Mouse (Mus musculus): Measurements from ENCODE around the gene Imp4. TPM values are rescaled to one million over a fixed set of nuclear protein-coding genes. Genes with fewer than 3 reads are reported as not detected.
A peak's percentile ranks its signal among the peaks of the same experiment; 100 is the strongest.

Imp4 gene
- polyA plus RNA-seq (2012; rRNA removed), result 29.2 and 45.3 TPM in 2 replicates

DNA sequence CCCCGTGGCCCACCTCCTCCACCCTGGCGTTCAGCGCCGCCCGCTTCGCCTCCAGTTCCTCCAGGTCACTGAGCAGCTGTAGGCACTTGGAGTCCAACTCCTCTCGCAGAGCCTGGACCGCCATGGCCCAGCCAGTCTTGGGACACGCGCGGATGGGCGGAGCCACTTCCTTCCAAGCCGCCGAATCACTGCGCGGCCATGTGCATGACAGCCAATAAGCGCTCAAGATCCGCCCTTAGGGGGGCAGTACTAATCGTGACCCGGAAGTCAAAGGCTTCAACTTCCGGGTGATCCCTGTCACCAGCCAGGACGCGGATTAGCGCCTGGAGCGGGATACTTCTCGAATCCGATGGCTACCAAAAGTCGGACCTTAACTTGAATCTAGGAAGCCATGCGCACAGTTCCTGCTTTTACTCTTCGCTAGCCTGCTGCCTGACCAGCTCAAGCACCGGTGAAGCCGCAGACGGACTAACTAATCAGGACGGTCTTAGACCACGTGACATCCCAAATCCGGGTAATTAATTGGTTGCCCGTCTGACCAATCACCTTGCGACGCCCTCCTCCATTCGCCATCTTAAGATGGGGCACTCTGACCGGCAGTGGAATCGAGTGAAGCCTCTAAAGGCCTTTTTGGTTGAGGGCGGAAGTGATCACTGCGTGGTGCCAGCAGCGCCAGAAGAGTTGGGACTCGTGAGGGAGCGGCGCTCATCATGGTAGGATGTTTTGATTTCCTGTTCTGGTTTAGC, at the start of gene Imp4, which contains the start of gene Ccdc115:
Gene Imp4 (plus strand): TSS at position 637 of the 746 bp plus-strand sequence.
Gene Ccdc115 (minus strand): TSS at position 458 of the 746 bp plus-strand sequence.
- DNase-seq, result peak; percentile 91
- H3K4me3 ChIP-seq (replicated peaks; ENCODE audit: extremely low read depth, low read depth, low read length), result peak within 1 kb of the TSS; percentile 89
- TF ChIP-seq CTCF (IDR thresholded peaks at IDR 0.05; ENCODE audit: insufficient read depth, low read length), result no peak
- peak; percentile 86; the same call in 1 of the 2 replicates for TF ChIP-seq POLR2A (IDR thresholded peaks at IDR 0.05; ENCODE audit: borderline replicate concordance, extremely low read depth, low read depth, low read length)
- H3K4me1 ChIP-seq (ENCODE audit: control insufficient read depth, insufficient read depth, low read length), result peaks cover 2% of the 10 kb centered on the region; the same call in 1 of the 2 replicates
- WGBS, result under 1% methylated on average over 48 of the region's 48 CpGs

- DNase-seq, result no peak
- Histone ChIP-seq H3K4me1 (ENCODE audit: control insufficient read depth, insufficient read depth, low read length) (no peaks in the 10 kb centered on the region), H3K4me3 (replicated peaks; ENCODE audit: extremely low read depth, low read depth, low read length) (no peak overlapping the region)
- TF ChIP-seq POLR2A (IDR thresholded peaks at IDR 0.05; ENCODE audit: borderline replicate concordance, extremely low read depth, low read depth, low read length) (no peak), CTCF (IDR thresholded peaks at IDR 0.05; ENCODE audit: insufficient read depth, low read length) (no peak)
- WGBS, result 83% methylated on average over 4 of the region's 4 CpGs
Measured at GRCm38 (mm10) chr1:34396321-34396720, 43.3 kb upstream of the Imp4 start.

DNA sequence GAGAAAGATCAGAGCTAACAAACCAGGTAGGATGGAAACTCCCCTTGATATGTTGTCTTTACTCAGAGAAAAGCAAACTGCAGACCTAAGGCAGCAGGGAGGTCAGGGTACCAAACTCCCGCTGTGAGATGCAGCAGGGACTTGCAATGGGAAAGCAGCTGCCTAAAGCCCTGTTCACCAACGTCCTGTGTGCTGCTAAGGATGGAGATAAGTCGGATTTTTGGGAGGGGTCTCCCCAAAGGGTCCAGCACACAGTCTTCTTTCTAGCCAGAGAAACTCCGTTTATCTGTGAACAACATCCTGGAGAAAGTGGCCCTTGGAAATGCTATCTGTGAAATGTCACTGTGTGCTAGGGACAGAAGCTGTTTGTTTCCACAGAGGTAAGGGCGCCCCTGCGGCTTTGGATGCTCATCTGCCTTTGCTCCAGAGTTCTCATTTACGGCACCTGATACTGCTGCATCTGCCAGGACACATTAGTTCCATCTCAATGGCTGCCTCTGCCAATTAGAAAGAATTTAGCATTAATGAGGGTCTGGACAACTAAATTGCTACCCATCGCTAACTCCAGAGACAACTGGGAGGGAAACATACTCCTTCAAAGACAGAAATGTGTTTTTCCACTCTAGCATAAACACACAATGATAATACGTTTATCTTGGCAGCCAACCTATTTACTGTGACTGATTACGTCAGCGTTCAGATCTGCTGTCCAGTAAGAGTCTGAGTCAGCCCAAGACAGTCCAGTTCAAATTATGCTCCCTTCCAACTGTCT, 40.3 kb upstream of the Imp4 start:
- no peak overlapping the region for H3K4me3 ChIP-seq (replicated peaks; ENCODE audit: extremely low read depth, low read depth, low read length)
- TF ChIP-seq POLR2A (IDR thresholded peaks at IDR 0.05; ENCODE audit: borderline replicate concordance, extremely low read depth, low read depth, low read length) (no peak), CTCF (IDR thresholded peaks at IDR 0.05; ENCODE audit: insufficient read depth, low read length) (no peak)
- WGBS, result 41% methylated on average over 11 of the region's 11 CpGs
- H3K4me1 ChIP-seq (ENCODE audit: control insufficient read depth, insufficient read depth, low read length), result no peaks in the 10 kb centered on the region
- no peak for DNase-seq

- no peaks in the 10 kb centered on the region for H3K4me1 ChIP-seq (ENCODE audit: control insufficient read depth, insufficient read depth, low read length)
- no peak for DNase-seq
- WGBS, result 92% methylated on average over 2 of the region's 2 CpGs
- H3K4me3 ChIP-seq (replicated peaks; ENCODE audit: extremely low read depth, low read depth, low read length), result no peak overlapping the region
- no peak for TF ChIP-seq POLR2A (IDR thresholded peaks at IDR 0.05; ENCODE audit: borderline replicate concordance, extremely low read depth, low read depth, low read length)
Measured at GRCm38 (mm10) chr1:34428466-34428865, 11.2 kb upstream of the Imp4 start.

DNA sequence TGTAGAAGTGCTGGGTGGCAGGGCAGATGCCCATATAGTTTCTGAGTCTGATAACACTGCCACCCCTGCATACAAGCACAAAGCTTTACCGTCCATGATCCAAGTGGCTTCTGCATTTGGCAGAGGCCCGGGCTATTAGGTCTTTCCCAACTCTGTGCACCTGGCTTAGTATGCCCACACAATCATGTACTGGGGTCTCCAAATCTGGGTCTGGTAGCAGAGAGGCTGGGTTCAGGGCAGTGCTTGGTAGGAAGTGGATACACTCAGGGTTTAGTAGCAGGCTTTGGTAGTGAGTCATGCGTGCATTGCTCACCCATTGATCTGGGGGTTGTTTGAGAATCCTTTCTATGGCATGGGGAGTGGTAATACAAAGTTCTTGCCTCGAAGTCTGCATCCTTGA, 10.4 kb upstream of the Imp4 start:
- H3K4me1 ChIP-seq (ENCODE audit: control insufficient read depth, insufficient read depth, low read length), result peaks cover 4% of the 10 kb centered on the region
- H3K4me3 ChIP-seq (replicated peaks; ENCODE audit: extremely low read depth, low read depth, low read length), result no peak overlapping the region
- TF ChIP-seq POLR2A (IDR thresholded peaks at IDR 0.05; ENCODE audit: borderline replicate concordance, extremely low read depth, low read depth, low read length) (no peak), CTCF (IDR thresholded peaks at IDR 0.05; ENCODE audit: insufficient read depth, low read length) (no peak)
- no peak for DNase-seq
- WGBS, result 96% methylated on average over 4 of the region's 4 CpGs

GRCm38 (mm10) chr1:34430981-34431380, 8.7 kb upstream of the Imp4 start:
- no peak for DNase-seq
- no peak for TF ChIP-seq CTCF (IDR thresholded peaks at IDR 0.05; ENCODE audit: insufficient read depth, low read length)
- TF ChIP-seq POLR2A (IDR thresholded peaks at IDR 0.05; ENCODE audit: borderline replicate concordance, extremely low read depth, low read depth, low read length), result no peak
- WGBS, result 97% methylated on average over 3 of the region's 3 CpGs
- no peak overlapping the region for H3K4me3 ChIP-seq (replicated peaks; ENCODE audit: extremely low read depth, low read depth, low read length)
- peaks cover 4% of the 10 kb centered on the region for H3K4me1 ChIP-seq (ENCODE audit: control insufficient read depth, insufficient read depth, low read length)

DNA sequence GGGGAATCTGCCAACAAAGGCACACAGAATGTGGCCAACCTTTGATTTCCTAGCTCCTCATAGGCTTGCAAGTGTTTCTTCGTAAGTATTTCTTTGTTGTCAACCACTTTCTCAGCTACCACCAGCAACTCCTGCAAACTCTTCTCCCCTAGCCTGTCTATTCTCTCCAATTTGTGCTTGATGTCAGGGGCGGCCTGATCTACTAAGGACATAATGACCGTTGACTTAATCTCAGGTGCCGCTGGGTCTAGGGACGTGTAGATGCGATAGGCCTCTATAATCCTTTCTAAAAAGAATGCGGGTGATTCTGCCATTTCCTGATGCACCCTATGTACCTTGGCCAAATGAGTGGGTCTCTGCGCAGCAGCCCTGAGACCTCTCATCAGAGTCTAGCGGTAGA, 8.2 kb upstream of the Imp4 start:
- 98% methylated on average over 9 of the region's 9 CpGs for WGBS
- DNase-seq, result no peak
- Histone ChIP-seq H3K4me3 (replicated peaks; ENCODE audit: extremely low read depth, low read depth, low read length) (no peak overlapping the region), H3K4me1 (ENCODE audit: control insufficient read depth, insufficient read depth, low read length) (peaks cover 4% of the 10 kb centered on the region)
- no peak for TF ChIP-seq POLR2A (IDR thresholded peaks at IDR 0.05; ENCODE audit: borderline replicate concordance, extremely low read depth, low read depth, low read length)
- TF ChIP-seq CTCF (IDR thresholded peaks at IDR 0.05; ENCODE audit: insufficient read depth, low read length), result no peak

GRCm38 (mm10) chr1:34432411-34432775, 7.3 kb upstream of the Imp4 start:
- no peak for TF ChIP-seq POLR2A (IDR thresholded peaks at IDR 0.05; ENCODE audit: borderline replicate concordance, extremely low read depth, low read depth, low read length)
- no peak for TF ChIP-seq CTCF (IDR thresholded peaks at IDR 0.05; ENCODE audit: insufficient read depth, low read length)
- Histone ChIP-seq H3K4me1 (ENCODE audit: control insufficient read depth, insufficient read depth, low read length) (peaks cover 4% of the 10 kb centered on the region), H3K4me3 (replicated peaks; ENCODE audit: extremely low read depth, low read depth, low read length) (no peak overlapping the region)
- WGBS, result 59% methylated on average over 13 of the region's 13 CpGs
- DNase-seq, result peak; percentile 18

DNA sequence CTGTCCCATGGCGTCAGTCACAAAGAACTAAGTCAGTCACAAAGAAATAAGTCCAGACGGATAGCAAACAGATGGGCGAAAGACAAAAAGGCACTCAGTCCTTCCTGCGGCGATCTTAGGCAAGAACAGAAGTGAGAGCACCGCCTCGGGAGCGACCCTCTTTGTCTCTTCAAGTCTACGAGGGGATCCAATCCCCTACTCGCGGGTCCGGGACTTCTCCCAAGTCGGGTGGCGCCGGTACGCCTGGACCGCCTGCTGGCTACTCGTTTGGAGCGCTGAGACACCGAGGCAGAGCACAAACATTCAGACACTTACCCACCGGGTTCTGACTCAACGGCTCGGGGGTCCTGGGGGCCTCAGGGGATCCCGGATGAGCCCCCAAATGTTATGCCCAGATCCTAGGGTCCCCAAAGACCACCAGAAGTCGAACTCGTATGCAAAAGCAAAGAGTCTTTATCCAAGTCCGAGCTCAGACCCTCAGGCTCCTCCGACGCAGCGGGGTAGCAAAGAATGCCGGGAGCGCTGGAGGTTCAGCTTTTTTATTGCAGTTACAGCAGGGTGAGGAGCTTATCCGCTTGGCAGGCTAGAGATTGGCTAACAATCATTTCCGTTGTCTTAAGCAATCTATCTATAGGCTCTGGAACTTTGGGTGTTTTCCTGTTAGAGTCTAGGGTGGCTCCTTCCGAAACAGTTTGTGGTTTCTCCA, 6.7 kb upstream of the Imp4 start:
- H3K4me1 ChIP-seq (ENCODE audit: control insufficient read depth, insufficient read depth, low read length), result peaks cover 4% of the 10 kb centered on the region
- WGBS, result 20% methylated on average over 35 of the region's 35 CpGs
- H3K4me3 ChIP-seq (replicated peaks; ENCODE audit: extremely low read depth, low read depth, low read length), result peak overlapping the region; percentile 59
- DNase-seq, result peak; percentile 35
- TF ChIP-seq CTCF (IDR thresholded peaks at IDR 0.05; ENCODE audit: insufficient read depth, low read length), result no peak
- peak; percentile 64; the same call in 1 of the 2 replicates for TF ChIP-seq POLR2A (IDR thresholded peaks at IDR 0.05; ENCODE audit: borderline replicate concordance, extremely low read depth, low read depth, low read length)
